Mouse (Mus musculus): ENCODE measurements around the gene Ankrd36. TPM values are rescaled to one million over a fixed set of nuclear protein-coding genes. Genes with fewer than 3 reads are reported as not detected.

Ankrd36 gene
- polyA plus RNA-seq (2017; shearing (Covaris generic)): not detected

DNA sequence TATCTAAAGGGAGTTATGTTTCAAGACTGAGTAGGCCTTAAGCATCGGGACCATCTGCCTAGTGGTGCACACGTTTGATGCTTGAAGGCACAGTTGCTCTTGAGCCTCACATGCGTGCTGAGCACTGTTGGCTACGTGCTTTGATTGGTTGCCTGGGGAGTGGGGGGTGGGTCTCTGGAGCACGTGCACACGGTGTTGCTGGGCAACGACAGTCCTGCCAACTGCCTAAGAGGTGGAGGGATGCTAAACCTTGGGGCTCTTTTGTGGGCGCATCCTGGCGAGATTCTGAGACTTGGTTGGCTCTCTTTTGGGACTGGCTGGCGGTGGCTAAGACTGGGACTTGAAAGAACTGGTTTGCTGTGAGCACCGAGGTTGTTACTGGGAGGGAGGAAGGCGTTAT, at the start of gene Ankrd36:
Gene Ankrd36 (plus strand): TSS at position 211 of the 400 bp plus-strand sequence.

DNA sequence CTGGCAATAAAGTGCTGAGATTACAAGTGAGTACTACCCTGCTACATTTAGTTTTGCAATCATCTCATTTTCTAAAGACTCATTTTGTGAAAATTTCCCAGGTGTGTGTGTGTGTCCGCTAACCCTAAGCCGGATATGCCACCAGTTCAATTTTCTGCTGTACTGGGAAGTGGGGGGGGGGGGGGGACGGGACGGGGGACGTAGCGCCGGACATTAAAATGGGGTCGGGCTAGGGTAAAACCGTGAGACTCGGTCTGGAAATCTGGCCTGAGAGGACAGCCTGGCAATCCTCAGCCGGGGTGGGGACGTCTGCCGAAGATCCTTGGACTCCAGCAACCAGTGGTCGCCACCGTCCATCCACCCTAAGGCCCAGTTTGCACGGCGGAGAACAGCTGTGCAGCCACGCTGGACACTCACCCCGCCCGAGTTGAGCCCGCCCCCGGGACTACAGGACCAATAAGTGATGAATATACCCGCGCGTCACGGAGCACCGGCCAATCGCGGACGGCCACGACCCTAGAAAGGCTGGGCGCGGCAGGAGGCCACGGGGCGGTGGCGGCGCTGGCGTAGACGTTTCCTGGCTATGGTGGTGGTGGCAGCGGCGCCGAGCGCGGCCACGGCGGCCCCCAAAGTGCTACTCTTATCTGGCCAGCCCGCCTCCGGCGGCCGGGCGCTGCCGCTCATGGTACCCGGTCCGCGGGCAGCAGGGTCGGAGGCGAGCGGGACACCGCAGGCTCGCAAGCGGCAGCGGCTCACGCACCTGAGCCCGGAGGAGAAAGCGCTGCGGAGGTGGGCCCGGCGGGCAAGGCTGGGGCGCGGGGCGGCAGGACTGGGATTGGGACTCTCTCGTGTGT, 48.8 kb upstream of the Ankrd36 start, which contains the start of gene Xbp1:
Gene Xbp1 (plus strand): TSS at position 248 of the 854 bp plus-strand sequence.

DNA sequence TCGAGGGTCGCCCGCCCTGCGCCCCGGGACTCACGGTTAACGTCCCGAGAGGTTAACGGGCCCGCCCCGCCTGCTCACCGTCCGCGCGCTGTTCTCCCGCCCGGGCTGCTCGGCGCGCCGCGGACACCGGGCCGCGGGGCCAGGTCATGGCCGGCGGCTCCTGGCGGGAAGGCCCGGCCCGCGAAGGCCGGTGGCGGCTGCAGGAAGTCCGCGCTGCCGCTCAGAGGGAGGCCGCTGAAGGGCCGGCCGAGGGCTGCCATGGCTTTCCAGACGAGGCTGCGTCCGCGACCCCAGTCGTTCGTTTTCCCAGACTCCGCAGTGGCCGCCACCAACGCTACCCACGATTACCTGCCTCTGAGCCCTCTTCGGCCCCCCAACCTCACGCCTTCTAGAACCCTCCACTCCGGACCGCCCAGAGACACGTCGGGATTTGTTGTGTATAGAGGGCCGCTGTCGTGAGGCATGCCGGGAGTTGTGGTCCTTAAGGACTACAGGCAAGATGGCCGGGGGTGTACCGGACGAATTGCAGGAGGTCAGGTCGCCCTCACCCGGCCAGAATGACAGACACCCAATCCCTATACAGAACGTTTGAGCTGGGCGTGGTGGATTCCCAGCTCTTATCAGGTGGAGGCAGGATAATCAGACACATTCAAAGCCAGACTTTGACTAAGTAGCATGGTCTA, 27.5 kb upstream of the Ankrd36 start, which contains the start of gene Ccdc117:
Gene Ccdc117 (minus strand): TSS at position 389 of the 683 bp plus-strand sequence.

DNA sequence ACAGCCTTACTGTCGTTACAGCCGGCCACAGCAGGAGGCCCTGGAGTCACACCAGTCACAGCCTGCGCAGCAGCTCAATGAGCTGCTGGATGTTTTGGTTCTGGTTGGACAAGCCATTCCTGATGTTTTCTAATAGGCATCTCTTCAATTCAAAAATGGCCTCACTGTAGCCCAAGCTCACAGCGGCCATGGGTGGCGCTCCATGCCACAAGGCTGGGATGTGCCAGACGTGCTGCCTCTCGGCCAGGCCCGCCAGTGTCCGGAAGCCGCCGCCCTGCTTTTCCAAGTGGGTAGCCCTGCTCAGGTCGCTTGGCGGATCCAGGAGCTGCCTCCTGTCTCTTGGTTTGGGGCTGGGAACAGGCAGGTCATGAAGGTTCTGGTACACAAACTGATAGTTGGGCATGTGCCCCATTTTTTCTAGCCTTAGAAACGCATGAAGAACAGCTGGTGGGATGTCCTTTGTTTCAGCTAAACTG, 146.2 kb downstream of the Ankrd36 start, which contains the start of gene Mrps24:
Gene Mrps24 (minus strand): TSS at position 51 of the 476 bp plus-strand sequence.

Other genes starting within 250 kb of the Ankrd36 start
- 49.4 TPM for gene Znrf3, start 124.8 kb upstream of the Ankrd36 start, polyA plus RNA-seq (2017; shearing (Covaris generic))
- 238 TPM for gene Xbp1, start 49.0 kb upstream of the Ankrd36 start, polyA plus RNA-seq (2017; shearing (Covaris generic))
- gene Ccdc117, start 27.5 kb upstream of the Ankrd36 start, polyA plus RNA-seq (2017; shearing (Covaris generic)): 166 TPM
- 121 TPM for gene Mrps24, start 146.0 kb downstream of the Ankrd36 start, polyA plus RNA-seq (2017; shearing (Covaris generic))
- 29.8 TPM for gene Urgcp, start 192.7 kb downstream of the Ankrd36 start, polyA plus RNA-seq (2017; shearing (Covaris generic))
- 163 TPM for gene Dbnl, start 218.8 kb downstream of the Ankrd36 start, polyA plus RNA-seq (2017; shearing (Covaris generic))
- gene Pgam2, start 234.0 kb downstream of the Ankrd36 start, polyA plus RNA-seq (2017; shearing (Covaris generic)): 2.5 TPM